Mouse (Mus musculus) adrenal gland, adult 8-10 months (tissue): ENCODE results near the gene 1700003E16Rik. TPM values are rescaled to one million over a fixed set of nuclear protein-coding genes. Genes with fewer than 3 reads are reported as not detected.
"Not testable (repeated sequence)": the region's sequence is repeated elsewhere in the genome, so short reads cannot be mapped to it uniquely, and the experiment has no call there.

Source experiments
- DNase-seq: peaks from one replicate; pipeline ENCODE4 v3.0.0; 2022
- total RNA-seq, 4 experiments: library from RNA; stranded (reverse); gene quantifications; 2 replicates each; pipeline ENCODE4 v1.2.4; 2022

The 1700003E16Rik gene
- total RNA-seq, 4 experiments from 2014 or later, result 1.2 to 2.6 (median 1.9) TPM

DNA sequence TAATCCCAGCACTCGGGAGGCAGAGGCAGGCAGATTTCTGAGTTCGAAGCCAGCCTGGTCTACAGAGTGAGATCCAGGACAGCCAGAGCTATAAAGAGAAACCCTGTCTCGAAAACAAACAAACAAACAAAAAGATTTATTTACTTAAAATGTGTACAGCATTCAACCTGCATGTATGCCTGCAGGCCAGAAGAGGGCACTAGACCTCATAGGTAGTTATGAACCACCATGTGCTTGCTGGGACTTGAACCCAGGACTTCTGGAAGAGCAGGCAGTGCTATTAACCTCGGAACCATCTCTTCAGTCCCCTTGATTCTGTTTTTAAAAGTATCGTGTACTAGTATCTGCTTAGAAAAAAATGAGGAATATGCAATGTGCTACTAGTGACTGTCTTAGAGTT lies 28.8 kb upstream of the 1700003E16Rik start:
- no peak for DNase-seq

DNA sequence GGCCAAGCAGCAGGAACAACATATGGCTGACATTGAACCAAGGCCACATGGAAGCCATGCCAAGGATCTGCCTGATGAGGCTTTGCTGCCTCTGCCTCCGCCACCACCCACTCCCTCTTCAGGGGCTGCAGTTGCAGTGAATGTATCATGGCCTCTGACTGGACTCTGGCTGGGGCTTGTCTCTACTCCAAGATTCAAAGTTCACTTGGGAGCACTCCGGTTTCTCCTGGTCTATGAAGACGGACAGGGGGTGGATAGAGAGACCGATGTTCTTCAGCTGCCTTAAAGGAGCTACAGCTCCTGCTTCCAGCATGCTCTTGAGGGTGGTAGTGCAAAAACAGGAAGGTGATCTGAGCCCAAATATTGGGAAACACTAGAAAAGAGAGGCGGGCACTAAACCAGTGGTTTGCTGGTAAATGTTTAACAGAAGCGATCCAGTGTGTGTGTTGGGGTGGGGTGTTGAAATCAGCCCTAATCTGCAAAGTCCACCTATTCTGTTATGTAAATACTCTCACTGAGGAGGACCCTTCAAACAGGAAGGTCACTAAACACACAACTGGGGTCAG lies 24.7 kb upstream of the 1700003E16Rik start:
- no peak for DNase-seq

DNA sequence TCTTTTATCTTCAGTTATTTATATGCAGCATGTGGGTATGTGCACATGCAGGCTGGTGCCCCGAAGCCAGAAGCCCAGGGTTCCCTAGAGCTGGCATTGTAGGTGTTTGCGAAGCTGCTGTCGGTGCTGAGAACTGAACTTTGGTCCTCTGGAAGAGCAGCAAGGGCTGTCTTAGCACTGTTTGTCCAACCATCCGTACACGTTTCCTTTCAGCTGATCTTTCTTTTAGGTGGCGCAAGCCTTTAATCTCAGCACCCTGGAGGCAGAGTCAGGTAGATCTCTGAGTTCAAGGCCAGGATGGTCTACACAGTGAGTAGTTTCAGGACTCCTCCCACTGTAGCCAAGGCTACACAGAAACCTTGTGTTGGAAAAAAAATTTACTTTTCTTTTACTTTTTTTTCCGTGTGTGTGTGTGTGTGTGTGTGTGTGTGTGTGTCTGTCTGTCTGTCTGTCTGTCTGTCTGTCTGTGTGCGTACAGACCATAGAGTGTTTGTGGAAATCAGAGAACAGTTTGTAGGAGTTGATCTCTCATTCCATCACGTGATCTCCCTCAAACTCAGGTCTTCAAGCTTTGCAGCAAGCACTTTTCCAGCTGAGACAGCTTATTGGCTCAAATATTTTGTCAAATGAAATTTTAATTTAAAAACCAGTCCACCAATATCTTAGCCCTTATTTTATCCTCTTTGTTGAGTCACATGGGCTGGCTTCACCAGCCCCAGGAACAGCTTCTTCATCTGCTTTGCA lies 23.9 kb upstream of the 1700003E16Rik start:
- no peak for DNase-seq

DNA sequence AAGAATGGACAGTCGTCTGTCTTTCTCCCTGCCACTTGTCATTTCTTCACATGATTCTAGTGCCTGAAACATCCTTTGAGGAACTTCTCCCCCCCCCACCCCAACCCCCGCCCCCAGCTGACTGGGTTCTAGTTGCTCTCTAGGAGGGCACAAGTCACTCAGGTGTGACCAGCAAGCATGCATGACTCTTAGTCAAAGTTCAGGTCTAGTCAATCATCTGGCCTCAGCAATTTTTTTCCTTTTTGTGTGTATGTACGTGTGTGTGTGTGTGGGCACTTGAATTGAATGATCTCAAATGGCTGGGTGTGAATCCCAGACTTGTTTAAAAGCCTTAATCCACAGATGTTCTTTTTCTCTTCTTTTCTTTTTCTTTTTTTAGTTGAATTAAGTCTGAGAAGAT lies 22.0 kb upstream of the 1700003E16Rik start:
- no peak for DNase-seq

DNA sequence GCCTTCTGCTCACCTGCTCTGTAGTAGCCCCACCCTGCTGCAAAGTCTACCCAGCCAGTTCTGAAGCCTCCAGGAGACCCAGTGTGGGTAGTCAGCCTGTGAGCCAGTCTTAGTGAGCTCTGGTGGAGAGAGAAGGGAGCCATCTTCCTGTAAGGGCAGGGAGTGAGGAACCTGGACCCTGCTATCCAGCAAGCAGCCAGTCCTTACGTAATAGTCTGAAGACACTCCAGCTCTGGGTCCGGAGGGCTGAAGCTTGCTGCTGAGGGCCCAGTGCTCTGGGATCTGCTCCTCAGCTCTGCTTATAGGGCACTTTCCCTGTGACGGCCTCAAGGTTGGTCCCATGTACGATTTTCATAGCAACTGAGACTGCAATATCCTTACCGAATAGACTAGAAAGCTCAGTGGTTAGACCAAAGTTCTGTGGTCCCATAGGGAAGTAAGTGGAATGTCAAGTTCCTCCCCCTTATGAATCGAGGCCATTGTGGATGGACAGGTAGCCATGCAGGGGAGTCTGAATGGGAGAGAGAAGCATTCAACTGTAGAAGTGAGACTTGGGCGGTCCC lies 21.2 kb upstream of the 1700003E16Rik start, which contains the start of gene Rtkn:
Gene Rtkn, plus strand, starts transcription at position 513 of the 563 bp plus-strand sequence.
- DNase-seq, result no peak

DNA sequence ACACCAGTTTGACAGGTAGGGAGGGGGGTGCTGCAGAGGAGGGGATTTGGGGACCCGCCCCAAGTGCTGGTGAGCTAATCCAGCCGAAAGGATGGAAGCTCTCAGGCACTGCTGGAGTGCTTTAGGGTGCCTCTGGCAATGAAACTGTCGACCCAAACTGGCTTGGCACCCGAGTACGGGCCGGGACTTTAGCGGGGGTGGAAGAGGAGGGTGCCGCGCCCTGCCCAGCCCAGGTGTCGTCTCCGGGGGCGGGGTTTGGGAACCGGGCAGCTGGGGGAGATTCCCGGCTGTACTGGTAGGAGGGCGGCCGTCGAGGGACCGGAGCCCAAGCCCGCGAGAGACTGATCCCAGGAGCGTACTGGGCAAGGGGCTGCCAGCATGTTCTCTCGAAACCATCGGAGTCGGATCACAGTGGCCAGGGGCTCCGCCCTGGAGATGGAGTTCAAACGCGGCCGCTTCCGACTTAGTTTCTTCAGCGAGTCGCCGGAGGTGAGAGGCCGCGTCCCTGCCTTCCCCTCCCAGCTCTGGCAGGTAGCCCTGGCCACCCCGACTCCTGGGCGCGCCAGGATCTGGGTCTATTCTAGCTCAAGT lies 20.5 kb upstream of the 1700003E16Rik start:
- no peak for DNase-seq

DNA sequence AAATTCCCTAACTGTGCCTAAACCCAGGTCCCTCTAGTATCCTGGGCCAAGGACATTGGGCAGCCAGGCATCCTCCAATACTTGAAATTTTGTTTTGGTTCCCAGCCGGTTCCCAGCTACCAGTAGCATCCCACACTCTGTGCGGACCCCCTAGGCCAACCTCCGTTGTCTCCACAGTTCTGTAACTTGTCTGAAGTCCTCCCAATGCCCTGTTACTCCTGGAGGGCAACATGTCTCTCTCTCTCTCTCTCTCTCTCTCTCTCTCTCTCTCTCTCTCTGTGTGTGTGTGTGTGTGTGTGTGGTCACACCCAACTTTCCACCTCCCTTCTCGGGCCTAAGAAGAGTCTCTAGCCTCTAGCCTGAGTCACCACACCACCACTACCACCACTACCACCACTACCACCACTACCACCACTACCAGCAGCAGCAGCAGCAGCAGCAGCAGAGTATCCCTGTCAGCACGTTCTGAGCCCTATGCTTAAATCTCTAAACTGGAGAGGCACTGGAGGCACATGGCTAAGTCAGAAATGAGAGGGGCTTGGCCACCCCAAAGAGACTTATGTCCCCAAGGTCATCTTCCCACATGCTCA lies 19.8 kb upstream of the 1700003E16Rik start:
- DNase-seq, result no peak

DNA sequence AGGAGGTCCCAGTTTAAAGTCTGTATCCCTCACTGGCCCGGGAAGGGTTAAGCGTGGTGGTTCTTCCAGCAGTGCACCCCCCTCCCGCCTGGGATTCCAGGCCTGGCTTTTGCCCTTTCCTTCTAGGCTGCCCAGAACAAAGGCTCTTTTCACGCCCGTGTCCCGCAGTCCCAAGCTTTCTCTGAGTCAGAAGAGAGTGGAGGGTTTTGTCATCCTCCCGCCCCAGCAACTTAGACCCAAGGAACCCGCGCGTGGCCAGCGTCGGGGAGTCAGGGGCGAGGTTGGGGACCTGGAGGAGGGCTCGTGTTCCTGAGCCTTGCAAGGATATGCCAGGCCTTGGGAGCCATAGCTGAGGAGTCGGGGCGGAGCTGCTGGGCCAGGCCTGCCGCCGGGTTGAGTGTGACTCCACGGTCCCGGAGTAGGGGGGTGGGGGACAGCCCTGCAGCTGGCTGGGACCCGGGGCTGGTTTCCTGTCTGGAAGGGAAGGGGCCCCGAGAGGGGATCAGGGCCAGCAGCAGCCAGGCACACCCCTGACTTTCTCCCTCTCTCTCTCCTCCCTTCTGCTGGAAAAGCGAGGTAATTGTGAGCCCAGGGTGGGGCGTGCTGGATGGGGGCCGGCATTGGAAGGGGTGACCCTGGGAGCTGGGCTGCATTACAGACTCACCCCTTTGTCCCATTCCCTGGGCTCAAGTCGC lies 19.2 kb upstream of the 1700003E16Rik start:
- no peak for DNase-seq

DNA sequence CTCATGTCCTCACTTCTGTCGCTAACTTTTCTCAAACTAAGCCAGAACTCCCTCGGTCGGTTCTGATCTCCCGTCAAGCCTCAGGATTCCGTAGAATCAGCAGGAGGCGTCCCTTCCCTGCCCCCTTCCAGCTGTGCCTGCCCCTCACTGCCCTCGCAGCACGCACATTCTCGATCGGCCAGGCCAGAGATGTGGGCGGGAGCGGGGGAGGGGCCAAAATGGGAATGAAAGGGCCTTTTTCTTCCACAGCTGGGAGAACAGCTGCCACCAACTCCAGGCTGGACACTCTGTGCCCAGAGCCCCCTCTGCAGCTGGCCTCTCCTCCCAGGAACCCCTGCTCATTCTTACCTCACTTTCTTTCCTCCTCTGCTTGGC lies 18.6 kb upstream of the 1700003E16Rik start:
- DNase-seq, result peak; percentile 86

DNA sequence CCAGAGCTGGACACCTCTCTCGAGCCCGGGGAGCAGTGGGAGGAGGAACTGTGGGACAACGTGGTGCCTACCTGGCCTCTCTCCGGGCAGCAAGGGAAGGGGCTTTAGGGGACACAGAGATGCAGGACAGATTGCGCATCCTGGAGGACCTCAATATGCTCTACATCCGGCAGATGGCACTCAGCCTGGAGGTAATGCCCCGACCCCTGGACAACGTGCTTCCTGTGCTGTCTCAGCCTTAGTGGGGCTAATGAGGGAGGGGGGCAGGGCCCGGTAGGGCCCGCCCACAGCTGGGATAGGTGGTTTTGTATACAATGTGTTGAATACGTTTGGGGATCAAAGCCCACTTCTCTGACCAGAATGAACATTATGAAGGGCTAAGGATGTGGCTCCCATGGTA lies 18.1 kb upstream of the 1700003E16Rik start:
- no peak for DNase-seq

DNA sequence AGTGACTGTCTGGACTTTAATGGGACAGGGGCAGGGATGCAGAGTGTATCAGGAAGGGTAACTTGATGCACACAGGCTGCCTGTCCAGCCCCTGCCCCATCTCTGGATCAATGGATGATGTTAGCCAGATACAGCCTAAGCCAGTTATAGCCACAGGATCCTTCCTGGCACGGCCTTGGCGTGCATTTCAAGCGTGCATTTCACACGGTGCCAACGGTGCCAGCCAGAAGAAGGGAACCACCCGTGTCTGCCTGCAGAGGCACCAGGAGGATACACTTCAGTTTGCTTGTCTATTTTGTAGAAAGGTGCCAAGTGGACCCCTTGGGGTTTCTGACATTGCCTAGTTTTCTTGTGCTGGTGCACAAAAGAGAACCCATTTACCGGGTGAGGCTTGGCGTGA lies 16.2 kb upstream of the 1700003E16Rik start:
- no peak for DNase-seq

DNA sequence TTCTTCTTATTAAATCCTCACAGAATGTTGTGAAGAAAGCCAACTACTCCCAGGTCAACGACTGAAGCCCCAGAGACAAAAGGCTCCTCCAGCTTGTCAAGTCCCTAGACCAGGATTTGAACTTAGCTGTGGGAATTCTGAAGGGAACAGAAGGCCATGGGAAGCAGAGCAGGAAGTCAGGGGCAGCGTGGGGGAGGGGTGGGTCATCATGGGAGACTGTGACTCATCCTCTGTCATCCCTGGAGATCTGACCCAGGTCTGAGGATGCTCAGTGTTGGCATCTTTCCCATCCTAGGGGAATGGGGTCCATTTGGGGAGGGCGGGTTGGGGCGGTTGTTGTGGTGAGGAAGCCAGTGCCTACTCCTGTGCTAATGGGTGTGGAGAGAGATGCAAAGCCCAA lies 14.6 kb upstream of the 1700003E16Rik start:
- no peak for DNase-seq

DNA sequence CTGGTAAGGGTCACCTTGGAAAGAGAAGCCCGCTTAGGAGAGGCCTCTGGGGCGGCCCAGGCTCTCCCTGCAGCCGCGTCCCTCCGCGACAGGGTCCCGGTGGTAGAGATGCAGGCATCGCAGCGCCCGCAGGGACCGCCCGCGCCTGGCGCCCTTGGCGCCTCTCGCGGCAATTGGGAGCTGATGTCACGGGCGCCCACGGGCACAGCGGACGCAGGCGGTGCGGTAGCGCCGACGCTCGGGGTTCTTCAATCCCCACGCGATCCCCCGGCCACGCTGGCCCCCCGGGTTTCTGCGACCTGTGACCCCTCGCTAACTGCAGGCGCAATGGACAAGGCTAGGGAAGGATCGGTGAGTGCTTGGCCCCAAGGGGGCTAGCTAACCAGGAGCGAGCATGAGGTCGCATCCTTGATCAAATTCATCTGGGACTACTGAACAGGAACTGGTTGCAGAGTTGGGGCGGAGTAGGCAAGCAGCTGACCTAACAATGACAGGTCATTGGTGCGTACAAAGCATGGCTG lies 13.9 kb upstream of the 1700003E16Rik start:
- DNase-seq, result no peak

DNA sequence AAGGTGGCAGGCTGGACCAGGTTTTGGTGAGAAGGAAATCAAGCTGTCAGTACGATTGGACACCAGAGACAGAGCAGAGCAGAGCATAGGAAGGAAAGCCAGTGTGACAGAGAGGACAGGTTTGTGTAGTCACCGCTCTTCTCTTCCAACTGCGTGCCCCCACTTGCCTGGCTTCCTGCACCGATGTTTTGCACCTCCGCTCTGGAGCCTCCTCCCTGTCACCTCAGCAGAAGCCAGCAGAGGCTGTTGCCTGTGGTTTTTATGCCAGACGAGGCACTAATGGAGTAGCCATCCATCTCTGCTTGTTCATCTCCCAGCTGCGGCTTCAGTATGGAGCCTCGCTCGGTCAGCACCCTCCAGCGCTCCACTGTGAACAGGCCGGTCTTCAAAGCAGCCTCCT lies 13.3 kb upstream of the 1700003E16Rik start:
- DNase-seq, result no peak

DNA sequence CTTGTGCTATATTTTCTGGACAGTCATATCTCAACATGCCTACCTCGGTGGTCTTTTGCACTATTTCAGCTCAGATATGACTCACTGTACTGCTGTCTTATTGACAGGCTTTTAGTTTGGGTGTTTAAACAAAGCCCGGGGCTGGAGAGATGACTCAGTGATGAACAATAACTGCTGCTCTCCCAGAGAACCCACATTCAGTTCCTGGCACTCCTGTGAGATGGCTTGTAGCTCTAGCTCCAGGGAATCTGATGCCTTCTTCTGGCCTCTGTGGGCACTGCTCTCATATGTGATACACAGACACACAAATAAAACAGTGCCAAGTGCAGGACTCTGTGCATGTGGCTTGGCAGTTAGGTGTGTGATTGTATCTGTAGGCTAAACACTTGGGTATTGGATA lies 11.0 kb upstream of the 1700003E16Rik start:
- DNase-seq, result no peak

DNA sequence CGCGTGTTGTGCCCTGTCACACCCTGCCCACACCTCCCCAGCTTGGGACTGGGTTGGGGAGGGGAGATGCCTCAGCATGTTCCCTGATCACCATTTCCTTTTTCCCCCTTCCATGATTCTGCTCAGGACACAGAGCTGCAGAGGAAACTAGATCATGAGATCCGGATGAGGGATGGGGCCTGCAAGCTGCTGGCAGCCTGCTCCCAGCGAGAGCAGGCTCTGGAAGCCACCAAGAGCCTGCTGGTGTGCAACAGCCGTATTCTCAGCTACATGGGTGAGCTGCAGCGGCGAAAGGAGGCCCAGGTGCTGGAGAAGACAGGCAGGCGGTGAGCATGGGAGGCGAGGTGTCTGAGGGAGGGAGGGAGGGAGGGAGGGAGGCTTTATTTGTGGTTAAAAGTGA lies 10.4 kb upstream of the 1700003E16Rik start:
- no peak for DNase-seq

DNA sequence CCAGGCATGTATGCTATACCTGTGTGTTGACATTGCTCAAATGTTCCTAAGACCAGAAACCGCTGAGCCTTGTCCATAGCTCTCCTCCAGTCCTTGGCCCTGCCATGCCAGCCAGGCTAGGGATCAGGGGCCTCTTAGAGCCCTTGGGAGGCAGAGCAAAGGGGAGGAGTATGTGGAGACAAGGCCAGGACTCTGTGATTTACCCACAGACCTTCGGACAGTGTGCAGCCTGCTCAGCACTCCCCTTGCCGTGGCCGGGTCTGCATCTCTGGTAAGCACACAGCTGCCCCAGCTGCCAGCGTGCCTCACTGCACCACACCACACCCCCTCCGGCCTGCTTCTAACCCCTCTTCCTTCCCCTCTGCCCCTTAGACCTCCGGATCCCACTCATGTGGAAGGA lies 8.9 kb upstream of the 1700003E16Rik start:
- peak; percentile 63 for DNase-seq

DNA sequence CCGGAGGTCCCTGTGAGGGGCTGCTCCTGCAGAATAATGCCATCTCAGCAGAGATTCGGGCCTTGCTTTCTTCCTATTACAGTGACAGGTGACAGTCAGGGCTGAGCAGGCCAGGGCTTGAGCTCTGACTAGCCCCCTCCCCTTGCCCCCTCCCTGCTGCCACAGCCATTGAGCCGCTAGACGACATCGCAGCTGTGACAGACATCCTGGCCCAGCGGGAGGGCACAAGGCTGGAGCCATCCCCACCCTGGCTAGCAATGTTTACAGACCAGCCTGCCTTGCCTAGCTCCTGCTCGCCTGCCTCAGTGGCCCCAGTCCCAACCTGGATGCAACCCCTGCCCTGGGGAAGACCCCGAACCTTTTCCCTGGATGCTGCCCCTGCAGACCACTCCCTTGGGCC lies 4.5 kb upstream of the 1700003E16Rik start:
- DNase-seq, result no peak

DNA sequence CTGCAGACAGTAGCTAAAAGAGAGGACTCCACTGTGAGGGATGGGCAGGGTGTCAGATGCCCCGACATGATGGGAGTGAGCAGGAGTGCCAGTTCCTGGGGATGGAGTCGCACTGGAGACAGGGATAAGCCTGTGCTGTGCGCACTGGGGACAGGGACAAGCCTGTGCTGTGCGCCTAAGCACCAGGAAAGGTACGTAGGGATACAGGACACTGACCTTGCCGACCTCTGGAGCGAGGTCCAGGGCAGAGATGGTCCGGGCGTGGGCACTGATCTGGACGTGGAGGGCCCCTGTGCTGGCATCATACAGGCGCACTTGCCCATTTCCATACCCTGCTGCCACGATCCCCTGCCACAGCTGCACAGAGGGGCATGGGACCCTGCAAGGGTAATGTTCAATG lies 3.2 kb upstream of the 1700003E16Rik start:
- DNase-seq, result no peak

DNA sequence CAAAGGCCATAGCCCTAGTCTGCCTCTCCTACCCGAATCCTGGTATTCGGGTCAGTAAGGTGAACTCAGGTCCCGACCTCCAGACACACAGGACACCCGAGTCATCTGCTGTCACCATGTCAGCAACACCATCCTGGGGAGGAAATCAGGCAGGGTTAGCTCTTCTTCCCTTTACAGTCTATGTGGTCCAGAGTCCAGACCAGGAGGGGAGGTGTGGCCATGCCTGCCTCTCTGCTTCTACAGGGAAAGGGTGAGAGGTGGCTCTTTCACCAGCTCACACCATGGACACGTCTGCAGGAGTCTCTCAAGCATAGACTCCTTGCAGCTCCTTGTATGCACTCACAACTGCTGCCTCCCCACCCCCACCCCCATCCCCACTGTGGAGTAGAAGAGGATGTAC lies 2.7 kb upstream of the 1700003E16Rik start:
- DNase-seq, result no peak

DNA sequence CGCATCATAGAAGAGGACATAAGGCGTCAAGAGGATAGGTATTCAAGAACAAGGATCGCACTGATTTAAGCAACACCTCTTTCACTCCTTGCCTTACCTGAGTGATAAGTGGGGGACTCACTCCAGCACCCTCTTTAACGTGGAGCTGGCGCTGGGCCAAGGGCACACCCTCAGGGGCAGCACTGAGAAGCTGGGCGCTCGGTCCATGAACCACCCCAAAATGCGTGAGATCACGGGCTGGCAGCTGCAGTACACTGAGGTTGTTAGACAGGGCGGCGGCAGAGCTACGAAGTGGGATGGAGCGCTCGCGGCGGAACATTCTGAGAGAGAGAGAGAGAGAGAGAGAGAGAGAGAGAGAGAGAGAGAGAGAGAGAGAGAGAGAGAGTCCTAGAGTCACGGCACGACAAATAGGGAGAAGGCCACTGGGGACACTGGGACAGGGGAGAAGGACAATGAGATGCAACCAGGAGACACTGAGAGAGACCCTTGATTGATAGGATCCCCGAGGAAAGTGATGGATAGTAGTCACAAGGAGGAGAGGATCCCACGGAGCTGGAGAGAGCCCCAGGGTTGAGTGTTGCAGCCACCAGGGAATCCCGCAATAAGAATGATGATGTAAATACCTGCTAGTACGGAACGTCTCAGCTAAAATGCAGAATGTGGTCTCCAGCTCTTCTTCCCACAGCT lies 509 bp upstream of the 1700003E16Rik start:
- DNase-seq, result no peak

DNA sequence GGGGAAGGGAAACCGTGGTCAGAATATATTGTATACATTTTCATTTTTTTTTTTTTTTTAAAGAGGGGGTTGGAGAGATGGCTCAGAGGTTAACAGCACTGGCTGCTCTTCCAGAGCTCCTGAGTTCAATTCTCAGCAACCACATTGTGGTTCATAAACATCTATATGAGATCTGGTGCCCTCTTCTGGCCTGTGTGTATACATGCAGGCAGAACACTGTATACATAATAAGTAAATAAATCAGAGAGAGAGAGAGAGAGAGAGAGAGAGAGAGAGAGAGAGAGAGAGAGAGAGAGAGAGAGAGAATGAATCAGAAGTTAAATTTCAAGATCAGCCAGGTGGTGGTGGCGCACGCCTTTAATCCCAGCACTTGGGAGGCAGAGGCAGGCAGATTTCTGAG lies 3.3 kb downstream of the 1700003E16Rik start:
- DNase-seq, result not testable (repeated sequence)
